ENCODE assay signal across 10 mouse cellular contexts in genomic region chr9:41470010-41470409, GRCm38 (mm10).
A peak's percentile ranks its signal among the peaks of the same experiment; 100 is the strongest.
DNase-seq lines count a peak whose midpoint lies in the region; ATAC-seq and TF ChIP-seq lines count a peak whose summit lies in the region.
"Had no signal": no experiment of that assay in that cellular context is flagged by ENCODE, and none has a peak within 500 bp of the region (broad histone marks: within the 10 kb centered on the region; RNA-seq: fewer than 3 reads in every experiment).

No protein-coding gene starts in this region.

- H3K36me3 ChIP-seq in kidney, postnatal 0 days (ENCODE audit: insufficient read depth, low read length), result no peaks in the 10 kb centered on the region
- H3K36me3 ChIP-seq in embryonic facial prominence, embryonic 15.5 days, result no peaks in the 10 kb centered on the region
- no peaks in the 10 kb centered on the region for H3K36me3 ChIP-seq in hindbrain, embryonic 14.5 days (replicated peaks; ENCODE audit: control insufficient read depth, insufficient read depth)
- no peaks in the 10 kb centered on the region for H3K36me3 ChIP-seq in stomach, embryonic 14.5 days (ENCODE audit: control insufficient read depth, insufficient read depth, low read length)

- no peak overlapping the region for H3K9ac ChIP-seq in kidney, postnatal 0 days (ENCODE audit: low read depth, low read length)
- H3K9ac ChIP-seq in embryonic facial prominence, embryonic 15.5 days, result no peak overlapping the region
- no peak overlapping the region for H3K9ac ChIP-seq in hindbrain, embryonic 14.5 days
- no peak overlapping the region for H3K9ac ChIP-seq in stomach, embryonic 14.5 days (replicated peaks; ENCODE audit: low read depth, low read length)

- H3K27ac ChIP-seq in kidney, postnatal 0 days, result no peak overlapping the region
- peak overlapping the region; percentile 89 for H3K27ac ChIP-seq in embryonic facial prominence, embryonic 15.5 days (replicated peaks)
- H3K27ac ChIP-seq in hindbrain, embryonic 14.5 days, result peak overlapping the region; percentile 78
- peak overlapping the region; percentile 71 for H3K27ac ChIP-seq in stomach, embryonic 14.5 days (ENCODE audit: low read length)

- 35% methylated on average over 6 of the region's 6 CpGs for WGBS in kidney, postnatal 0 days
- WGBS in embryonic facial prominence, embryonic 15.5 days, result 15% methylated on average over 6 of the region's 6 CpGs
- WGBS in hindbrain, embryonic 14.5 days, result 49% methylated on average over 6 of the region's 6 CpGs
- WGBS in stomach, embryonic 14.5 days, result 27% methylated on average over 6 of the region's 6 CpGs

- H3K27me3 ChIP-seq in kidney, postnatal 0 days (ENCODE audit: insufficient read depth, low read length), result no peaks in the 10 kb centered on the region
- H3K27me3 ChIP-seq in embryonic facial prominence, embryonic 15.5 days, result no peaks in the 10 kb centered on the region
- no peaks in the 10 kb centered on the region for H3K27me3 ChIP-seq in hindbrain, embryonic 14.5 days (ENCODE audit: control insufficient read depth, insufficient read depth, low read length)
- no peaks in the 10 kb centered on the region for H3K27me3 ChIP-seq in stomach, embryonic 14.5 days (ENCODE audit: control insufficient read depth, insufficient read depth, low read length)

- no peak overlapping the region for H3K4me3 ChIP-seq in kidney, postnatal 0 days (replicated peaks; ENCODE audit: low read depth, low read length)
- H3K4me3 ChIP-seq in embryonic facial prominence, embryonic 15.5 days (replicated peaks), result no peak overlapping the region
- no peak overlapping the region for H3K4me3 ChIP-seq in hindbrain, embryonic 14.5 days (replicated peaks; ENCODE audit: low read length)
- no peak overlapping the region for H3K4me3 ChIP-seq in stomach, embryonic 14.5 days (ENCODE audit: low read depth, low read length)

- peaks cover 8% of the 10 kb centered on the region; the same call in 1 of the 2 replicates for H3K4me1 ChIP-seq in kidney, postnatal 0 days (replicated peaks; ENCODE audit: insufficient read depth, low read length)
- H3K4me1 ChIP-seq in embryonic facial prominence, embryonic 15.5 days, result peaks cover 36% of the 10 kb centered on the region
- H3K4me1 ChIP-seq in hindbrain, embryonic 14.5 days (replicated peaks; ENCODE audit: control insufficient read depth, insufficient read depth, low read length), result peaks cover 34% of the 10 kb centered on the region
- peaks cover 10% of the 10 kb centered on the region; the same call in 1 of the 2 replicates for H3K4me1 ChIP-seq in stomach, embryonic 14.5 days (ENCODE audit: control insufficient read depth, insufficient read depth, low read length)

- TF ChIP-seq CTCF in kidney, postnatal 0 days (IDR thresholded peaks at IDR 0.05; ENCODE audit: low read depth), result no peak

- peak; percentile 64 for DNase-seq in kidney, postnatal 0 days (ENCODE audit: low spot score)
- no peak for DNase-seq in kidney, adult 9 months
- no peak for DNase-seq in hindbrain, embryonic 14.5 days (ENCODE audit: low spot score)
- no peak for DNase-seq in adrenal gland, postnatal 10 days
- DNase-seq in left cerebral cortex, adult 9 months (ENCODE audit: low spot score in 2 of 2), result no peak
- DNase-seq: kidney, adult 18-20 months; liver; retina, postnatal 1 day had no signal

- H3K4me2 ChIP-seq in kidney, postnatal 0 days (ENCODE audit: low read length), result no peak overlapping the region
- peak overlapping the region; percentile 24; the same call in 1 of the 2 replicates for H3K4me2 ChIP-seq in embryonic facial prominence, embryonic 15.5 days (replicated peaks)
- H3K4me2 ChIP-seq in hindbrain, embryonic 14.5 days (replicated peaks), result no peak overlapping the region
- no peak overlapping the region for H3K4me2 ChIP-seq in stomach, embryonic 14.5 days (replicated peaks; ENCODE audit: low read depth, low read length)

- no peak for ATAC-seq in kidney, postnatal 0 days (replicated peaks; ENCODE audit: low FRiP score, low read depth)
- peak; percentile 83 for ATAC-seq in embryonic facial prominence, embryonic 15.5 days (ENCODE audit: insufficient number of reproducible peaks, low FRiP score, low TSS enrichment, low read depth)
- no peak for ATAC-seq in hindbrain, embryonic 14.5 days (ENCODE audit: low FRiP score)
- peak; percentile 54; the same call in 1 of the 2 replicates for ATAC-seq in stomach, embryonic 14.5 days (ENCODE audit: insufficient number of reproducible peaks, insufficient read depth, low FRiP score, low read depth)

- H3K9me3 ChIP-seq in kidney, postnatal 0 days (replicated peaks; ENCODE audit: low read length), result no peaks in the 10 kb centered on the region
- no peaks in the 10 kb centered on the region for H3K9me3 ChIP-seq in embryonic facial prominence, embryonic 15.5 days (replicated peaks)
- H3K9me3 ChIP-seq in hindbrain, embryonic 14.5 days (ENCODE audit: control insufficient read depth, low read length), result no peaks in the 10 kb centered on the region
- H3K9me3 ChIP-seq in stomach, embryonic 14.5 days (ENCODE audit: control insufficient read depth, low read depth, low read length), result no peaks in the 10 kb centered on the region

Comparison
In these comparisons a context has a peak if more than half of its experiments do, and no peak if none do; other contexts are left out.
1. ATAC-seq: peak in embryonic facial prominence, embryonic 15.5 days (single experiment) and stomach, embryonic 14.5 days (single experiment); none in kidney, postnatal 0 days (single experiment) and hindbrain, embryonic 14.5 days (single experiment).